12 mouse cellular contexts compared by ENCODE assay signal in the genomic region with DNA sequence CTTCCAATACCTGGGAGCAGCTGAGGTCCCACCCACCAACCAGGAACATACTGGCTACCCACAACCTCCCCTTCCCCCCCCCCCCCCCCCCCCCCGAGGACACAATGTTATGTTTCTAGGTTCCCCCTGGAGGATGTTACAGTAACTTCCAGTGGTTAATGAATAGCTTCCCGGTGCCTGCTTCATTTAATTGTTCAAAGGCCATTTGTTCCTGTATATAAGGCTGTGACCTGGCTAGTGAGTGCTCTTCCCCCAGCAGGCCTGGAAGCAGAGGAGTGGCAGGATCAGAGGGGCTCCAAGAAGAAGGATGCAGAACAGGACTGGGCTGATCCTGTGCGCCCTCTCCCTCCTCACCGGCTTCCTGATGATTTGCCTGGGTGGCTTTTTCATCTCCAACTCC. TPM values are rescaled to one million over a fixed set of nuclear protein-coding genes. Genes with fewer than 3 reads are reported as not detected.
DNase-seq lines count a peak whose midpoint lies in the region; ATAC-seq and TF ChIP-seq lines count a peak whose summit lies in the region.
"Had no signal": no experiment of that assay in that cellular context is flagged by ENCODE, and none has a peak within 500 bp of the region (broad histone marks: within the 10 kb centered on the region; RNA-seq: fewer than 3 reads in every experiment).

TSS of gene Tmem252 (plus strand) at position 247 of the 400 bp plus-strand sequence.

- no peak for TF ChIP-seq CTCF in left cerebral cortex, adult 2 months (IDR thresholded peaks at IDR 0.05)
- no peak; the same call in 1 of the 2 replicates for TF ChIP-seq CTCF in kidney, postnatal 0 days (IDR thresholded peaks at IDR 0.05; ENCODE audit: low read depth)
- 0 out of 2 replicates have a peak, but pooled peaks have one; percentile 11 for TF ChIP-seq CTCF in small intestine, adult 2 months (IDR thresholded peaks at IDR 0.05; ENCODE audit: extremely low read depth, insufficient read length, insufficient replicate concordance, low read depth, low read length)

- TF ChIP-seq POLR2A in small intestine, adult 2 months (IDR thresholded peaks at IDR 0.05; ENCODE audit: low read depth, low read length), result no peak

- 68% methylated on average over 4 of the region's 4 CpGs for WGBS in forebrain, embryonic 14.5 days
- 76% methylated on average over 4 of the region's 4 CpGs for WGBS in forebrain, embryonic 12.5 days
- 36% methylated on average over 3 of the region's 4 CpGs for WGBS in kidney, postnatal 0 days
- 20% methylated on average over 4 of the region's 4 CpGs for WGBS in small intestine, adult 2 months

- H3K4me1 ChIP-seq in forebrain, embryonic 14.5 days (ENCODE audit: control insufficient read depth, insufficient read depth, low read length), result no peaks in the 10 kb centered on the region
- H3K4me1 ChIP-seq in forebrain, embryonic 12.5 days, result no peaks in the 10 kb centered on the region
- peaks cover 28% of the 10 kb centered on the region for H3K4me1 ChIP-seq in kidney, postnatal 0 days (replicated peaks; ENCODE audit: insufficient read depth, low read length)
- peaks cover 14% of the 10 kb centered on the region; the same call in 1 of the 2 replicates for H3K4me1 ChIP-seq in small intestine, adult 2 months (ENCODE audit: control insufficient read depth, insufficient read depth, insufficient read length, low read length)
- H3K4me1 ChIP-seq: embryonic facial prominence, embryonic 15.5 days; limb, embryonic 15.5 days had no signal

- ATAC-seq in forebrain, embryonic 14.5 days, result no peak
- no peak for ATAC-seq in forebrain, embryonic 12.5 days (ENCODE audit: low FRiP score)
- ATAC-seq in kidney, postnatal 0 days (replicated peaks; ENCODE audit: low FRiP score, low read depth), result peak; percentile 79

- H3K27ac ChIP-seq in forebrain, embryonic 14.5 days (ENCODE audit: low read depth, low read length), result peak within 1 kb of the TSS; percentile 30; the same call in 1 of the 2 replicates
- no peak within 1 kb of the TSS for H3K27ac ChIP-seq in forebrain, embryonic 12.5 days
- peak within 1 kb of the TSS; percentile 1; the same call in 1 of the 2 replicates for H3K27ac ChIP-seq in left cerebral cortex, adult 2 months
- peak within 1 kb of the TSS; percentile 77 for H3K27ac ChIP-seq in kidney, postnatal 0 days
- peak within 1 kb of the TSS; percentile 58 for H3K27ac ChIP-seq in small intestine, adult 2 months (ENCODE audit: insufficient read depth, low read depth, low read length)
- H3K27ac ChIP-seq: embryonic facial prominence, embryonic 15.5 days; limb, embryonic 15.5 days had no signal

- DNase-seq in forebrain, embryonic 14.5 days (ENCODE audit: low spot score), result no peak
- DNase-seq in left cerebral cortex, adult 2 months (ENCODE audit: extremely low spot score in 1 of 2, low spot score in 2 of 2), result no peak
- DNase-seq in left cerebral cortex, postnatal 10 days (ENCODE audit: extremely low spot score in 1 of 2, low spot score in 2 of 2), result no peak
- DNase-seq in kidney, postnatal 0 days (ENCODE audit: low spot score), result peak; percentile 68
- DNase-seq in thymus, postnatal 14 days, result no peak
- no peak for DNase-seq in ovary, postnatal 36 days (ENCODE audit: low spot score)
- DNase-seq: cerebellum, postnatal 25 days had no signal

- no peak within 1 kb of the TSS for H3K4me2 ChIP-seq in forebrain, embryonic 14.5 days (ENCODE audit: low read length)
- H3K4me2 ChIP-seq in forebrain, embryonic 12.5 days, result no peak within 1 kb of the TSS
- peak within 1 kb of the TSS; percentile 36 for H3K4me2 ChIP-seq in kidney, postnatal 0 days (ENCODE audit: low read length)
- H3K4me2 ChIP-seq: embryonic facial prominence, embryonic 15.5 days; limb, embryonic 15.5 days had no signal

- no peaks in the 10 kb centered on the region for H3K27me3 ChIP-seq in forebrain, embryonic 14.5 days (replicated peaks; ENCODE audit: control insufficient read depth, insufficient read depth, low read length)
- no peaks in the 10 kb centered on the region for H3K27me3 ChIP-seq in forebrain, embryonic 12.5 days
- no peaks in the 10 kb centered on the region for H3K27me3 ChIP-seq in kidney, postnatal 0 days (ENCODE audit: insufficient read depth, low read length)
- no peaks in the 10 kb centered on the region for H3K27me3 ChIP-seq in small intestine, adult 2 months (ENCODE audit: control insufficient read depth, insufficient read depth, low read length)
- H3K27me3 ChIP-seq: embryonic facial prominence, embryonic 15.5 days; limb, embryonic 15.5 days had no signal

- H3K9ac ChIP-seq in forebrain, embryonic 14.5 days (ENCODE audit: low read length), result no peak within 1 kb of the TSS
- H3K9ac ChIP-seq in forebrain, embryonic 12.5 days, result no peak within 1 kb of the TSS
- peak within 1 kb of the TSS; percentile 47; the same call in 1 of the 2 replicates for H3K9ac ChIP-seq in kidney, postnatal 0 days (ENCODE audit: low read depth, low read length)
- H3K9ac ChIP-seq: embryonic facial prominence, embryonic 15.5 days; limb, embryonic 15.5 days had no signal

- H3K9me3 ChIP-seq in forebrain, embryonic 14.5 days (replicated peaks; ENCODE audit: control insufficient read depth, low read length), result no peaks in the 10 kb centered on the region
- no peaks in the 10 kb centered on the region for H3K9me3 ChIP-seq in forebrain, embryonic 12.5 days
- H3K9me3 ChIP-seq in kidney, postnatal 0 days (replicated peaks; ENCODE audit: low read length), result no peaks in the 10 kb centered on the region
- H3K9me3 ChIP-seq: embryonic facial prominence, embryonic 15.5 days; limb, embryonic 15.5 days had no signal

- no peaks in the 10 kb centered on the region for H3K36me3 ChIP-seq in forebrain, embryonic 14.5 days (ENCODE audit: control insufficient read depth, insufficient read depth, low read length)
- H3K36me3 ChIP-seq in forebrain, embryonic 12.5 days (replicated peaks), result no peaks in the 10 kb centered on the region
- H3K36me3 ChIP-seq in kidney, postnatal 0 days (ENCODE audit: insufficient read depth, low read length), result no peaks in the 10 kb centered on the region
- H3K36me3 ChIP-seq in small intestine, adult 2 months (ENCODE audit: control insufficient read depth, insufficient read depth, low read length), result peaks cover 1% of the 10 kb centered on the region; the same call in 1 of the 2 replicates
- H3K36me3 ChIP-seq: embryonic facial prominence, embryonic 15.5 days; limb, embryonic 15.5 days had no signal

- H3K4me3 ChIP-seq in forebrain, embryonic 14.5 days (ENCODE audit: low read depth, low read length), result no peak within 1 kb of the TSS
- no peak within 1 kb of the TSS for H3K4me3 ChIP-seq in forebrain, embryonic 12.5 days (replicated peaks)
- H3K4me3 ChIP-seq in left cerebral cortex, adult 2 months, result no peak within 1 kb of the TSS
- peak within 1 kb of the TSS; percentile 24; the same call in 1 of the 2 replicates for H3K4me3 ChIP-seq in kidney, postnatal 0 days (replicated peaks; ENCODE audit: low read depth, low read length)
- H3K4me3 ChIP-seq in small intestine, adult 2 months (ENCODE audit: low read depth, low read length), result peak within 1 kb of the TSS; percentile 50
- H3K4me3 ChIP-seq: embryonic facial prominence, embryonic 15.5 days; limb, embryonic 15.5 days had no signal

- intact Hi-C loops in left cerebral cortex, adult 2 months (cut with DNase I), result no loop called here
- intact Hi-C loops in left cerebral cortex, postnatal 10 days (cut with DNase I), result no loop called here

RNA-seq across cellular contexts. Expression of gene Tmem252, which starts in this region (rescaled TPM):
- 0.87 and 0.97 TPM in 2 replicates for polyA plus RNA-seq in forebrain, embryonic 14.5 days (2014; fragmentation: Nextera tagmentation; extraction: Ambion mirVana)
- polyA plus RNA-seq in forebrain, embryonic 12.5 days (2016; fragmentation: Nextera tagmentation; extraction: Ambion mirVana), result 0.72 and 0.77 TPM in 2 replicates
- total RNA-seq in left cerebral cortex, adult 2 months (2021), result under 1 TPM; 0.23 to 0.72 TPM
- under 1 TPM; 0.61 to 0.84 TPM for total RNA-seq in left cerebral cortex, postnatal 10 days (2021)
- 17.5 and 21.5 TPM in 2 replicates for polyA plus RNA-seq in kidney, postnatal 0 days (2015; fragmentation: Nextera tagmentation; extraction: Ambion mirVana)
- polyA plus RNA-seq in small intestine, adult 2 months (2012; rRNA removed), result 3.1 and 4.8 TPM in 2 replicates
- total RNA-seq: megakaryocyte progenitor cell, adult 5-6 weeks had no signal

Comparison
In these comparisons a context has a peak if more than half of its experiments do, and no peak if none do; other contexts are left out.
1. H3K4me3 ChIP-seq: peak in kidney, postnatal 0 days (single experiment) and small intestine, adult 2 months (single experiment); none in forebrain, embryonic 14.5 days (single experiment), forebrain, embryonic 12.5 days (single experiment) and left cerebral cortex, adult 2 months (single experiment).